Mouse (Mus musculus) embryo, embryonic 9.5 days (tissue): ENCODE results near the gene Fhl1.
A peak's percentile ranks its signal among the peaks of the same experiment; 100 is the strongest.

Experiments
- DNase-seq: peaks from one replicate; pipeline ENCODE4 v3.0.0-alpha.2; 2017; ENCODE audit errors: extremely low spot score

The Fhl1 gene

DNA sequence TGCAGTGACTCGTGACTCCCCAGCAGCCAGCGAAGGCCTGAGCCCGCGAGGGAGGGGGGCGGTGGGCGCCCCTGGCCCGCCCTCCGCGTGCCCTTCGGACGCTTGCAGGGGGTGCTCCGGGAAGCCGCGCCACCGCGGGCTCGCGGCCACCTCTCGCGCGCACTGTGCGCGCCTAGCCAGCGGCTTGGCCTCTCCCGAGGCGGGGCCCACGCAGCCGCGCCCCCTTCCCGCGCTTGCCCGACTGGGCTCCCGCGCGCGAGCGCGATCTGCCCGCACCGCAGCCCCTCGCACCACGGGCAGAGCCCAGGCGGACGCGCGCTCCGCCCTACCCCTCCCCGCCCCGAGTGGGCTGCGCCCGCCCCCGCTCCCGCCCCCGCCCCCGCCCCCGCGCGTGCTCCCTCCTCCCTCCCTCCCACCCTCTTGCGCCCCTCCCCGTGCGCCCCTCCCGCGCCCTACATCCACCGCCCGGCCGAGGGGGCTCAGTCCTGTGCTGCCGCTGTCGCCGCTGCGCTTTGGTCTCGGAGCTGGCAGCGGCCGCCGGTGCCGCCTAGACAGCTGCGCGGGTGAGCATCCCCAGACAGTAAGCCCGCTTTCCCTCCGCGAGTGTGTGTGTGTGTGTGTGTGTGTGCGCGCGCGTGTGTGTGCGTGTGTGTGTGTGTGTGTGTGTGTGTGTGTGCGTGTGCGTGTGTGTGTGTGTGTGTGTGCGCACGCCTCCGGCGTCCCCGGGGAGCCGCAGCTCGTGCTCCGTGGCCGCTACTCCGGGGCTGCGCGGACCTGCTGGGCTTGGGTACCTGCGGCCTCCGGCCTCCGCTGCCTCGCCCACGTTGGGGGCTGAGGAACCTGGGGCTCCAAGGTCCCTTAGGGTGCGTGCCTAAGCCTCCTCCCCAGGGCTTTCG is at the start of gene Fhl1:
Gene Fhl1 (plus strand): TSS at position 482 of the 896 bp plus-strand sequence.
- peak; percentile 72 for DNase-seq

GRCm38 (mm10) chrX:56682156-56682720 is 49.3 kb upstream of the Fhl1 start:
- DNase-seq = no peak

DNA sequence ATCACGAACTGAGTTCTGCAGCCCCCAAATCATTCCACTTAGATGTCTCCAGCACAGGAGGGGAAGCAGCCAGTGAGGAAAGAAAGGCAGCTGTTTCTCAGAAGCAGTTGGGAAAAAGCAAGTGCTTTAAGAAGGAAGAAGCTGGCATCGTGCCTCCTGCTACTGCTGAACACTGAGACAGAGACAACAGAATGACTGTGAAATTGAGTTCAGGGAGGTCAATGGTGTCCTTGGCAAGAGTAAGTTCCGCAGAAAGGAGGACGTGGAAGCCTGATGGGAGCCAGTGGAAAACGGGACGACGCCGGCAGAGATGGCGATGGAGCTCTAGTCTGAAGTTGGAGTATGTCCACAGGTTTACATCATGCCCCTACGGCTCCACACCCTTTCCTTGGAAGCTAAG is 48.1 kb upstream of the Fhl1 start:
- no peak for DNase-seq

- DNase-seq = no peak
These were observed 39.0 kb upstream of the Fhl1 start for GRCm38 (mm10) chrX:56692554-56692953.

GRCm38 (mm10) chrX:56694539-56694938 is 37.0 kb upstream of the Fhl1 start:
- DNase-seq = no peak

GRCm38 (mm10) chrX:56697199-56697780 is 34.3 kb upstream of the Fhl1 start:
- DNase-seq = no peak

- DNase-seq = no peak
These were observed 33.7 kb upstream of the Fhl1 start for GRCm38 (mm10) chrX:56697886-56698285.

GRCm38 (mm10) chrX:56701261-56701660 is 30.3 kb upstream of the Fhl1 start:
- DNase-seq = no peak

GRCm38 (mm10) chrX:56703965-56704562 is 27.5 kb upstream of the Fhl1 start:
- no peak for DNase-seq

GRCm38 (mm10) chrX:56708592-56709370 is 22.8 kb upstream of the Fhl1 start:
- no peak for DNase-seq

- DNase-seq = no peak
These were observed 21.1 kb upstream of the Fhl1 start for GRCm38 (mm10) chrX:56710522-56710921.

GRCm38 (mm10) chrX:56712666-56713065 is 18.9 kb upstream of the Fhl1 start:
- no peak for DNase-seq

DNA sequence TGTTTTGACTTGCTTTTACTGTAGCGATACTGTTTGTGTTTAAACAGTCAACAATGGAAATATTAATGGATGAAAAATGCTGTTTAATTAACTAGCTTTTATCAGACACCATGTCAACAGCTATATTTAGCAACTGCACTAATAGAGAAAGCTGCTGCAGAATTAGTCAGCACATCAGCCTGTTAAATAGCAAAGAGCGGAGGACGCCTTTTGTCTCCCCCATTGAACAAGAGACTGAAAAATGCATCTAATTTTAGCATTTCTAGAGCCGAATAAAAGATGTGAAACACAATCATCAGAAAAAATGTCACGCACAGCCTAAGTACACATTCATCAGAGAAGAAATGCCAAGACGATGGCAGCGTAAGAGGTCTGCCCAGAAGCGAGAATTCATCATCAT is 9.0 kb upstream of the Fhl1 start:
- DNase-seq = no peak

GRCm38 (mm10) chrX:56728507-56728906 is 3.1 kb upstream of the Fhl1 start:
- no peak for DNase-seq

DNA sequence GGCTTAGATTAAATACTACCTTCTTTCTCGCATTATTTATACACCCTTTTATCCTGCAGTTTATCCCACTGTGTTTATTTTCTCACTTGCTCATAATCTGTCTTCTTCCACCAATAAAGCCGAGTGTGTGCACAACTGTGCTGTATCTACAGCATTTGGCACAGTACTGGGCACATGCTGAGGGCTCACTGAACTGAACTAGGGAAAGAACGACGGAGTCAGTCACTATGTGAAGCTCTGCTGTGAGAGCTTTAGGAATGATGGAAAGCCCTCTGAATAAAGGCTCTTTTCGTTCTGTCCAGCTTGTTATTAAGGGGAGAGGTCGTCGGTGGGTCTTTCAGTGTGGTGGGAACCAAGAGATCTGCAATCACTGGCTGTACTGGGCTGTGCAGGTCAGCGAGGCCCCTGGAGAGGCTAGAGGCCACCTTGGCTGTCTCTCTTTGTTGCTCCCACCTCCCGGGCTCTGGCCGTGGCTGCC is 720 bp upstream of the Fhl1 start:
- DNase-seq = no peak

GRCm38 (mm10) chrX:56732401-56732800 is 814 bp downstream of the Fhl1 start:
- DNase-seq = no peak

DNA sequence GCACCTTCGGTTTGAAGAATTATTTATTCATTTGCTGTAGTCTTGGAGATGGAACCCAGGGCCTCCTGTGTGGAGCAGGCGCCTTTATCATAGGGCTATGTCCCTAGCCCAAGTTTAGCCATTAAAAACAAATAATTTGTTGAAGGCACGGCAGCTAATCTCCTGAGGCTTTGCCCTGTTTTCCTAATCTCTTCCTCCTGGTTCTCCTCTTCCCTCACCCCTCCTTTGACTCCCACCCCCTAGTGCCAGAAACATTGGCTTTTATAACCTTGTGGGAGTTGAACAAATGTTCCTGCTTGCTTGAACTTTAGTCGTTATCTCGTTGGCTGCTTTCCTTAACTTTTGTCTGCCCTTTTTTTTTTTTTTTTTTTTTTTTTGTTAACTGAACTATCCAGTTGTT is 2.8 kb downstream of the Fhl1 start:
- no peak for DNase-seq

- no peak for DNase-seq
These were observed 4.6 kb downstream of the Fhl1 start for GRCm38 (mm10) chrX:56736226-56736625.

DNA sequence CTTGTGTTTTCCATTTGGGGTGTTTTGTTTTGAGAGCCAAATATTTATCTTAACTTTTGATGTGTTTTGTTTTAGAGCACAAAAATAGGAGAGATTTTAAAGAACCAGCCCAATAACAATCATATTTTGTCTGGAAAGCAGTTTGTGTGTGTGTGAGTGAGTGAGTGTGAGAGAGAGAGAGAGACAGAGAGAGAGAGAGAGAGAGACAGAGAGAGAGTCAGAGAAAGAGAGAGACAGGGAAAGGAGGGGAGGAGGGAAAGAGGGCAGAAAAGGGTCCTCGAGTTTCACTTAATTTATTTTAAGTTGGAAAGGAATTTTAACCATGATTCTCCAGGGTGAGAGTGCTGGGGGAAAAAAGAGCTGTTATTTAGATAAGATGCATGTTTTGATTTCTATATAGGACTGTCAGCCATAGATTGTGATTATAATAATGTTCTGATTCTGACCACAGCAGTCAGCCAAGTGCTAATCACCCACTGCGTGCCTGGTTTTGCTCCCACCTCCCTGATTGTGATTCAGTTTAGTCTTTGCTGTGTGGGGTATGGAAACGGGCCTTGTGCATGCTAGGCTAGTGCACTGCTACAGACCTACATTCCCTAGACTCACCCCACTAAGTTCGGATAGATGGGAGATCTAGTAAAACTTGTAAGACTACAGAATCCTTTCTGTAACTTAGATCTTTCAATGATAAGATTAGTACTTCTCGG is 6.4 kb downstream of the Fhl1 start:
- no peak for DNase-seq

DNA sequence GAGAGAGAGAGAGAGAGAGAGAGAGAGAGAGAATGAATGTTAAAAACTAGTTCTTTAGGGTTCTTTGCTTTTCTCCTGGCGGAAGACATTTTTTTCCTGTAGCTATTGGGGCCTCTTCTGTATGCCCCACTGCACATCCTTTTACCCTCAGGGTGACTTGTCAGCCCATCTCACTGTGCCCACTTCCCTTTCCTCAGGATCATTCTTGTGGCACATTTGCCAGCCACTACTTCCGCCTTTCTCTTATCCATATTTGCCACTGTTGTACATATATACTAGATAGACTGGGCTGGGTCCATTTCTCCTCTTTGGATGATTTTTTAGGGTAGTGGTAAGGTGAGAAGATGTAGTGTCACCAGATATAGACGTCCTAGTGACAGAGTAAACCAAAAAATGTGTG is 9.8 kb downstream of the Fhl1 start:
- DNase-seq = no peak

- DNase-seq = no peak
These were observed 19.9 kb downstream of the Fhl1 start for GRCm38 (mm10) chrX:56751536-56751935.
